In genomic region chr17:14532298-14532978, GRCm38 (mm10) we compare ENCODE assay signal across 10 mouse cellular contexts.
DNase-seq lines count a peak whose midpoint lies in the region; ATAC-seq lines count a peak whose summit lies in the region.
"Had no signal": no experiment of that assay in that cellular context is flagged by ENCODE, and none has a peak within 500 bp of the region (broad histone marks: within the 10 kb centered on the region; RNA-seq: fewer than 3 reads in every experiment).

No protein-coding gene starts in this region.

- H3K27me3 ChIP-seq in neural tube, embryonic 15.5 days (replicated peaks) = no peaks in the 10 kb centered on the region

- no peak overlapping the region for H3K9ac ChIP-seq in neural tube, embryonic 15.5 days (replicated peaks)
- H3K9ac ChIP-seq: lung, embryonic 15.5 days had no signal

- ATAC-seq in frontal cortex, adult (ENCODE audit: low TSS enrichment) = peak; percentile 88
- ATAC-seq in neural tube, embryonic 15.5 days (ENCODE audit: low FRiP score) = no peak

- no peaks in the 10 kb centered on the region for H3K36me3 ChIP-seq in neural tube, embryonic 15.5 days
- H3K36me3 ChIP-seq: lung, embryonic 15.5 days had no signal

- H3K9me3 ChIP-seq in neural tube, embryonic 15.5 days (replicated peaks) = no peaks in the 10 kb centered on the region
- H3K9me3 ChIP-seq: lung, embryonic 15.5 days had no signal

- DNase-seq in frontal cortex, postnatal 10 days (ENCODE audit: low spot score in 2 of 2) = no peak
- DNase-seq in urinary bladder, postnatal 14 days (ENCODE audit: low spot score) = peak; percentile 43
- DNase-seq in urinary bladder, postnatal 25 days (ENCODE audit: low spot score) = no peak
- DNase-seq in heart, postnatal 4 days = peak; percentile 50
- DNase-seq in thymus, postnatal 10 days (ENCODE audit: low spot score in 2 of 2) = no peak
- no peak for DNase-seq in layer of hippocampus, postnatal 36 days
- DNase-seq: kidney, adult 2 months had no signal

- 79% methylated on average over 8 of the region's 8 CpGs for WGBS in neural tube, embryonic 15.5 days

- no peaks in the 10 kb centered on the region for H3K4me1 ChIP-seq in neural tube, embryonic 15.5 days
- H3K4me1 ChIP-seq: lung, embryonic 15.5 days had no signal

- H3K27ac ChIP-seq in neural tube, embryonic 15.5 days (replicated peaks) = no peak overlapping the region
- H3K27ac ChIP-seq: lung, embryonic 15.5 days had no signal

- H3K4me2 ChIP-seq in neural tube, embryonic 15.5 days = no peak overlapping the region
- H3K4me2 ChIP-seq: lung, embryonic 15.5 days had no signal

- no peak overlapping the region for H3K4me3 ChIP-seq in neural tube, embryonic 15.5 days (replicated peaks)
- H3K4me3 ChIP-seq: lung, embryonic 15.5 days had no signal

Comparison
In these comparisons a context has a peak if more than half of its experiments do, and no peak if none do; other contexts are left out.
1. DNase-seq: peak in urinary bladder, postnatal 14 days (single experiment) and heart, postnatal 4 days (single experiment); none in frontal cortex, postnatal 10 days (0 of 2), urinary bladder, postnatal 25 days (single experiment), thymus, postnatal 10 days (0 of 2) and layer of hippocampus, postnatal 36 days (0 of 2).